Mouse (Mus musculus) adrenal gland, adult 2 months (tissue): ENCODE measurements around the gene Prrx1. TPM values are rescaled to one million over a fixed set of nuclear protein-coding genes. Genes with fewer than 3 reads are reported as not detected.

Experiments used
- DNase-seq: peaks from one replicate; pipeline ENCODE4 v3.0.0; 2021
- long read RNA-seq: library from polyadenylated mRNA; stranded (forward); transcript quantifications from one replicate; pipeline ENCODE4 v2.0.0, GENCODE M21; 2021
- polyA plus RNA-seq: library from polyadenylated mRNA; depleted of rRNA; stranded (reverse); fragments of >200 nt; gene quantifications from 2 replicates; pipeline ENCODE4 v1.2.3, GENCODE M21; 2012; rRNA removed
- total RNA-seq, 2 experiments: library from RNA; stranded (reverse); gene quantifications; 2 replicates each; pipeline ENCODE4 v1.2.3; 2021

The Prrx1 gene
- total RNA-seq: 10 to 100 TPM in 1 of 2 experiments, 1 to 10 TPM in 1; 8.9 to 10.3 TPM
- polyA plus RNA-seq: 1.3 and 1.5 TPM in 2 replicates
- long read RNA-seq, full-length matches to known transcripts: 1 of 1 reads
- long read RNA-seq, partial matches to known transcripts: 0 of 1 reads
- long read RNA-seq, other reads (novel, unspliced or antisense): 0 of 1 reads

GRCm38 (mm10) chr1:163313101-163313773 lies at the start of gene Prrx1:
Prrx1 (minus strand) TSS chr1:163313710.
- DNase-seq: peak; percentile 23

- DNase-seq: no peak
Measured at GRCm38 (mm10) chr1:163362202-163362601, 48.7 kb upstream of the Prrx1 start.

GRCm38 (mm10) chr1:163361376-163361775 lies 47.9 kb upstream of the Prrx1 start:
- DNase-seq: no peak

- no peak for DNase-seq
Measured at GRCm38 (mm10) chr1:163360796-163361195, 47.3 kb upstream of the Prrx1 start.

- DNase-seq: no peak
Measured at GRCm38 (mm10) chr1:163359521-163359920, 46.0 kb upstream of the Prrx1 start.

- DNase-seq: no peak
Measured at GRCm38 (mm10) chr1:163358165-163358564, 44.7 kb upstream of the Prrx1 start.

GRCm38 (mm10) chr1:163357733-163358132 lies 44.2 kb upstream of the Prrx1 start:
- no peak for DNase-seq

GRCm38 (mm10) chr1:163356167-163356566 lies 42.7 kb upstream of the Prrx1 start:
- no peak for DNase-seq

- DNase-seq: no peak
Measured at GRCm38 (mm10) chr1:163355626-163356156, 42.2 kb upstream of the Prrx1 start.

GRCm38 (mm10) chr1:163350988-163351387 lies 37.5 kb upstream of the Prrx1 start:
- DNase-seq: no peak

GRCm38 (mm10) chr1:163345541-163345940 lies 32.0 kb upstream of the Prrx1 start:
- DNase-seq: no peak

- no peak for DNase-seq
Measured at GRCm38 (mm10) chr1:163344931-163345330, 31.4 kb upstream of the Prrx1 start.

- no peak for DNase-seq
Measured at GRCm38 (mm10) chr1:163339219-163339561, 25.7 kb upstream of the Prrx1 start.

GRCm38 (mm10) chr1:163338525-163339218 lies 25.2 kb upstream of the Prrx1 start:
- DNase-seq: peak; percentile 6

GRCm38 (mm10) chr1:163337821-163338220 lies 24.3 kb upstream of the Prrx1 start:
- no peak for DNase-seq

GRCm38 (mm10) chr1:163327279-163327678 lies 13.8 kb upstream of the Prrx1 start:
- no peak for DNase-seq

- no peak for DNase-seq
Measured at GRCm38 (mm10) chr1:163319669-163320571, 6.4 kb upstream of the Prrx1 start.

- no peak for DNase-seq
Measured at GRCm38 (mm10) chr1:163316920-163317319, 3.4 kb upstream of the Prrx1 start.

- DNase-seq: no peak
Measured at GRCm38 (mm10) chr1:163314829-163315301, 1.4 kb upstream of the Prrx1 start.

- DNase-seq: peak; percentile 20
Measured at GRCm38 (mm10) chr1:163313921-163314725, 613 bp upstream of the Prrx1 start.
